24 mouse cellular contexts compared by ENCODE assay signal in the genomic region with DNA sequence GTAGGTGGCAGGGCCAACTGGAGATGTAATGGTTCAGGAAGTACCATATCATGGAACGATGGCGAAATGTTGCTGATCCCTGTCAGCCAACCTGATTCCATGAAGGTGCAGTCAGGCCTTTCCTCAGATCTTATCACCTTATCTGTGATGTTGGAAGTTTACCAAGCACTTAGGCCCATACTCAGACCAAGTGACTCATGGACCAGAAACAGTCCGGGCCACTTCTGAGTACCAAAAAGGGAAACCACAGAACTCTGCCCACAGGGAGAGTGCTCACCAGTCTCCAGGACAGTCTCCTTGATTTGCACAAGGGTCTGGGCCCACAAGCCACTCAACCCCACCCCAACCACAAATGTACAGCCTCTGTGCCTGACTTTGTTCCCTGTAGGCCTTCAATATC. TPM values are rescaled to one million over a fixed set of nuclear protein-coding genes. Genes with fewer than 3 reads are reported as not detected.
DNase-seq lines count a peak whose midpoint lies in the region; ATAC-seq and TF ChIP-seq lines count a peak whose summit lies in the region.
"Had no signal": no experiment of that assay in that cellular context is flagged by ENCODE, and none has a peak within 500 bp of the region (broad histone marks: within the 10 kb centered on the region; RNA-seq: fewer than 3 reads in every experiment).

No protein-coding gene starts in this region.

- no peak overlapping the region for H3K4me3 ChIP-seq in lung, embryonic 15.5 days
- no peak overlapping the region for H3K4me3 ChIP-seq in stomach, postnatal 0 days (ENCODE audit: low read depth, low read length)
- H3K4me3 ChIP-seq: embryonic facial prominence, embryonic 13.5 days; hindbrain, embryonic 13.5 days; layer of hippocampus, adult 2 months; liver, embryonic 13.5 days; midbrain, embryonic 12.5 days had no signal

- no peak for TF ChIP-seq EP300 in stomach, postnatal 0 days (optimal IDR thresholded peaks at IDR 0.05)

- H3K4me1 ChIP-seq in lung, embryonic 15.5 days: no peaks in the 10 kb centered on the region; the same call in 1 of the 2 replicates
- no peaks in the 10 kb centered on the region for H3K4me1 ChIP-seq in stomach, postnatal 0 days (replicated peaks; ENCODE audit: control insufficient read depth, insufficient read depth)
- H3K4me1 ChIP-seq: embryonic facial prominence, embryonic 13.5 days; hindbrain, embryonic 13.5 days; liver, embryonic 13.5 days; midbrain, embryonic 12.5 days had no signal

- WGBS in lung, embryonic 15.5 days: 57% methylated on average over 3 of the region's 3 CpGs
- 67% methylated on average over 3 of the region's 3 CpGs for WGBS in stomach, postnatal 0 days

- H3K9ac ChIP-seq in lung, embryonic 15.5 days: no peak overlapping the region
- no peak overlapping the region for H3K9ac ChIP-seq in stomach, postnatal 0 days (ENCODE audit: low read length)
- H3K9ac ChIP-seq: embryonic facial prominence, embryonic 13.5 days; hindbrain, embryonic 13.5 days; liver, embryonic 13.5 days; midbrain, embryonic 12.5 days had no signal

- H3K9me3 ChIP-seq in lung, embryonic 15.5 days: no peaks in the 10 kb centered on the region
- no peaks in the 10 kb centered on the region for H3K9me3 ChIP-seq in stomach, postnatal 0 days (ENCODE audit: control insufficient read depth, low read length)
- H3K9me3 ChIP-seq: embryonic facial prominence, embryonic 13.5 days; hindbrain, embryonic 13.5 days; liver, embryonic 13.5 days; midbrain, embryonic 12.5 days had no signal

- DNase-seq in urinary bladder, postnatal 14 days (ENCODE audit: low spot score): peak; percentile 9
- no peak for DNase-seq in urinary bladder, postnatal 10 days (ENCODE audit: low spot score)
- peak; percentile 89 for DNase-seq in lung, postnatal 36 days
- DNase-seq in stomach, postnatal 0 days (ENCODE audit: low spot score): no peak
- no peak for DNase-seq in left cerebral cortex, adult 9 months (ENCODE audit: low spot score in 2 of 2)
- no peak for DNase-seq in cerebellum, postnatal 14 days
- DNase-seq in embryo, embryonic 10 days (ENCODE audit: low spot score): no peak
- DNase-seq: adrenal gland, postnatal 36 days; B cell, adult 2 months; cerebellum, adult 9-10 months; heart, adult 11 months; kidney, adult 8-10 months; kidney, postnatal 14 days; liver, embryonic 13.5 days; thymus, postnatal 14 days had no signal

- H3K27me3 ChIP-seq in lung, embryonic 15.5 days: no peaks in the 10 kb centered on the region
- H3K27me3 ChIP-seq in stomach, postnatal 0 days (ENCODE audit: control insufficient read depth, insufficient read depth, low read length): no peaks in the 10 kb centered on the region
- H3K27me3 ChIP-seq: CH12.LX; embryonic facial prominence, embryonic 13.5 days; hindbrain, embryonic 13.5 days; liver, embryonic 13.5 days; midbrain, embryonic 12.5 days had no signal

- no peak for TF ChIP-seq CTCF in stomach, postnatal 0 days (IDR thresholded peaks at IDR 0.05; ENCODE audit: low read depth)

- ATAC-seq in lung, embryonic 15.5 days (ENCODE audit: borderline replicate concordance, extremely low read depth, low FRiP score, low TSS enrichment): peak; percentile 80
- ATAC-seq in stomach, postnatal 0 days (ENCODE audit: low FRiP score, low TSS enrichment): peak; percentile 47
- ATAC-seq: forebrain, embryonic 14.5 days; Patski had no signal

- H3K36me3 ChIP-seq in lung, embryonic 15.5 days: no peaks in the 10 kb centered on the region
- no peaks in the 10 kb centered on the region for H3K36me3 ChIP-seq in stomach, postnatal 0 days (ENCODE audit: control insufficient read depth, insufficient read depth, low read length)
- H3K36me3 ChIP-seq: embryonic facial prominence, embryonic 13.5 days; G1E; hindbrain, embryonic 13.5 days; liver, embryonic 13.5 days; midbrain, embryonic 12.5 days had no signal

- peak overlapping the region; percentile 86 for H3K27ac ChIP-seq in lung, embryonic 15.5 days
- H3K27ac ChIP-seq in stomach, postnatal 0 days (replicated peaks): no peak overlapping the region
- H3K27ac ChIP-seq: embryonic facial prominence, embryonic 13.5 days; hindbrain, embryonic 13.5 days; layer of hippocampus, adult 2 months; liver, embryonic 13.5 days; midbrain, embryonic 12.5 days had no signal

- no peak overlapping the region for H3K4me2 ChIP-seq in lung, embryonic 15.5 days
- H3K4me2 ChIP-seq in stomach, postnatal 0 days (replicated peaks; ENCODE audit: low read depth): no peak overlapping the region
- H3K4me2 ChIP-seq: embryonic facial prominence, embryonic 13.5 days; hindbrain, embryonic 13.5 days; liver, embryonic 13.5 days; midbrain, embryonic 12.5 days had no signal

RNA-seq across cellular contexts. Expression of a gene that starts 18.2 kb away (rescaled TPM):
- 410 and 503 TPM in 2 replicates for polyA plus RNA-seq in lung, embryonic 15.5 days (2015; fragmentation: Nextera tagmentation; extraction: Ambion mirVana)
- 145 and 152 TPM in 2 replicates for polyA plus RNA-seq in stomach, postnatal 0 days (2015; fragmentation: Nextera tagmentation; extraction: Ambion mirVana)
- polyA plus RNA-seq: G1E had no signal

Comparison
In these comparisons a context has a peak if more than half of its experiments do, and no peak if none do; other contexts are left out.
1. DNase-seq: peak in urinary bladder, postnatal 14 days (single experiment) and lung, postnatal 36 days (single experiment); none in urinary bladder, postnatal 10 days (single experiment), stomach, postnatal 0 days (single experiment), left cerebral cortex, adult 9 months (0 of 2), cerebellum, postnatal 14 days (0 of 2) and embryo, embryonic 10 days (single experiment).